Mouse (Mus musculus): ENCODE measurements at regions not wholly inside any gene's neighbourhood (a gene's known extent, or its start where the extent isn't known, plus 50 kb on each side); places are given as distances from the start of the nearest gene placed in this dataset.

DNA sequence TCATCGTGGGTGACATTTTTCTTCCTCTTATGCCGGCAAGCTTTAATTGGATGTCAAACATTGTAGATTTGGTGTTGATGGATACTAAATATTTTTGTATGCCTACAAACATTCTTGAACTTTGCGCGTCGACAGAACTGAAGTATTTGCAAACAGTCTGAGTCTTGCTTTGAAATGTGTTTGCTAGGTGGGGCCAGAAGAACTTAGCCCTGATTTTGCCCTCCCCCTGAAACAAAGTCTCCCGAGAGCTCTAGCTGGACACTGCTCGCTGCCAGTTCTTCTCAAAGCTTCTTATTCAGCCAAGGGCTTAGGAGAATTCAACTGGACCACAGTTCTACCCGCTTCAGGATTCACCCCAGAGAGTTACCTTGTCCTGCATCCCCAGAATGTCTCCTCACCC, 133.0 kb downstream of the Rpap3 start:
- DNase-seq, result no peak

DNA sequence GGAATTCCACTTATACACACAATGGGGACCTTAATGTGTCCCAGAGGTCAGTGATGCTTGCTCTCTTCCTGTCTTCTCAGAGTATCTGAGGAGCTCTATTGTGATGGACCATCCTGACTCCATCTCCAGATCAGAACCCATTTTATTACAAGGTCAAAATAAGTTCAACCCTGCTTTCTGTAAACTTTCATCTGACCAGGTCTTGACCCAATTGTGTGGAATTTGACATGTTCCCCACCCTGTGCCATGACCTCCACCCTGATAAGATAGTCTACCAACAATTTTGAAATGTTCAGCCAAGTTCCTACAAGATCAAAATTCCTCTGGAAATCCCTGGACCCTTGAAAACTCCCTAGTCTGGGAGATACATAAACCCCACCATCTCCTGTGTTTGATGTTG, 133.7 kb downstream of the Rpap3 start:
- DNase-seq, result no peak

DNA sequence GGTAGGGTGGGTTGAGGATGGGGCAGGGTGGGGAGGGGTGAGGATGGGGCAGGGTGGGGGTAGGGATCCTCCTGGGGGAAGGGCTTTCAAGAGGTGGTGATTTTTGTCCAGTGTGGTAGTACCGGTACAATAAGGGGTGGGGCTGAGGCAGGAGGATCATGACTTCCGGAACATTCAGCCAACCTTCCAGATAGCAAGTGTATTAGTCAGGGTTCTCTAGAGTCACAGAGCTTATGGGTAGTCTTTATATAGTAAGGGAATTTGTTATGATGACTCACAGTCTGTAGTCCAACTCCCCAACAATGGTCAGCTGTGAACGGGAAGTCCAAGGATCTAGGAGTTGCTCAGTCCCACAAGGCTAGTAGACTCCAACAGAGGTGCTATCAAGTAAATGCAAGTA, 145.5 kb downstream of the Rpap3 start:
- no peak for DNase-seq

DNA sequence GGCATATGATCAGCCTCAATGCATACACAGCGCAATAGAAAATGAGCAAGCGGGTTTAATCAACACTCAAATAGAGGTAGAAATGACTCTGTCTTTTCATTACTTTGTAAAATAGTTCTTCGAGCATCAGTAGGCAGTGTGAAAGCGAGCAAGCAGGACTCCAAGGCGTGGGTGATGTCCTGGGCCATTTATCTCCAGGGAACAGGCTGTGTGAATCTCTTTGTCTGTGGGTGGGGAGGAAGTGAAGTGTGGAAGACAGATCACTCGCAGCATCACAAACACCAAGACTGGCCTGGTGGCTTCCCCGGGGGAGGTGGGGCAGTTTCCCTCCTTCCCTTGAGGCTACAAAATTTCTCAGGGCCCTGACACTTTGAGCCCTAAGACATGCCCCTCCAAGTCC, 146.9 kb downstream of the Rpap3 start:
- DNase-seq, result no peak

DNA sequence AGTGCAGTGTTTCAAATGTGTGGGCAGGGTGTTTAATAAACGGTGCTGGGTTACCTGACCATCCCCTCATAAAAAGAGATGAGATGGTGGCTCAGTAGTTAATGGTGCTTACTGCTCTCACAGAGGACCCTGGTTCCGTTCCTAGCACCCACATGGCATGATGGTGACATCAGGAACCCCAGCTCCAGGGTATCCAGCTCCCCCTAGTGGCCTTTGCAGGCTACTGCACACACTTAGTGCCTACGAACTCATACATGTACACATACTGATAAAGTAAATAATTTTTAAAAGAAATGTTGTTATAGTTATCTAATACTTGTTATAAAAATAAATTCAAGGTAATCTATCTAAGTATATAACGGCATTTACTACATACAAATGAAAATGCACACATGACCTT, 157.3 kb downstream of the Rpap3 start:
- no peak for DNase-seq

DNA sequence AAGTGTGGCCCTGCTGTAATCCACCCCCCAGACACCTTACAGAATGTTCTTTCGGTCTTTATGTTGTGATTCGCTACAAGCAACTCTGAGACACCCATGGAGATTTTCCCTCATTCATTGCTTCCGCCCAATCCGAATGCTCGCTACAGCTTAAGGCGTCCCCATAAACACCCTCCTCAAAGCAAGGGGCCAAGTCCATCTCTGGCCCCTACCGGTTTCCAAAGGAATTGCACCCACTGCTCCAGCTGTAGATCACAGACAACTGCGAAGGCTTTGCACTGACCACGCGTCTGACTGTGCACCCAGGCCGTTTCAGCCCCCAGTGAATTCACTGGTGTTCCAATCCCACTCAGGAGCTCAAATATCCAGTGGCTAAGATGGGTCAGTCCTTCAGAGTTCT, 160.6 kb downstream of the Rpap3 start:
- DNase-seq, result no peak

DNA sequence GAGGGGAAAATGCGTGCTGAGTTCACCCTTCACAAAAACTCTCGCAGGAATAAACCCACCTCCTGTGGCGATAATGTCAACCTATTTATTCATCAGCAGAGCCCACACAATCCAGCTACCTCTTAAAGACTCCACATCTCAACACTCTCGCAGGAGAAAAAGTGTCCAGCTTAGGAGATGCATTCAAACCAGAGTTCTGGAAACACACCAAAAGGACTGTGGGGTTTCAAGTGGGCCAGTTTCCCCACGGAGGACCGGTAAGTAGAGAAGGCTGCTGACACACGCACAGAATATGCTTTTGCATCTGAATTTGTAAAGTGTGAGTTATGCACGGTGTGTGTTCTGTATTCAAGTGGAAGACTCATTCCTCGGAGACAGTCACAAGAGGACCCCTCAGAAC, 164.0 kb downstream of the Rpap3 start:
- DNase-seq, result no peak

DNA sequence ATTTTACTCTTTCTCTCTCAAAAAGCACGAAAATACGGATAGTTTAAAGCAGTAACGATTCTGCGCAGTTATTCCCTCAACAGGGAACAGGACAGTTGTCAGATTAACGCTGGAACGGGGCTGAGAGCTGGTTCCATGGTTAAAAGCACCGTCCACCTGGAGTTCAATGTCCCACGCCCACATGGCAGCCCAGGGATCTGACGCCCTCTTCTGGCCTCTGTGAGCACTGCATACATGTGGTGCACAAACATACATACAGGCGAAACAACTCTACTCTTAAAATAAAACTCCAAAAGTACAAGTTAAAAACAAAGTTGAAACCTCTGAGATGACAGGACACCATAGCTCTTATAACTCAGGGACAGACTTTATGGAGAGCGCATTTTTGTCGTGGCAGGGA, 169.5 kb downstream of the Rpap3 start:
- no peak for DNase-seq

DNA sequence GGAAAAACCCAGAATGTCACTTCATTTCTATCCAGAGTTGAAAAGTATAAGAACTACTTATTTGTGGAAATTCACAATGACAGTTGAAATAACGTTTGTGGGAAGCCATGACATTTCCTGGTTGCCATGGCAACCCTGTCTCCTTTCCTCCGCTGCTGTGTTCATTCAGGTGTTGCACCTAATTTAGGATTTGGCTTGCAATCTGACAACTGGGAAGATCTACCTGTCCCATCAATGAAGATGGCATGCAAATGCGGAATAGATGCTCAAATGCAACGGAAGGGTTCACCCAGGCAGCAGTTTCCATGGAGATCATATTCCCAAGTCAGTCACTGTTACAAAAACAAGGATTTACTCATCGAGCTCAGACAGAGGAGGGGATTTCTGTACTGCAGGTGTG, 170.7 kb downstream of the Rpap3 start:
- DNase-seq, result no peak

DNA sequence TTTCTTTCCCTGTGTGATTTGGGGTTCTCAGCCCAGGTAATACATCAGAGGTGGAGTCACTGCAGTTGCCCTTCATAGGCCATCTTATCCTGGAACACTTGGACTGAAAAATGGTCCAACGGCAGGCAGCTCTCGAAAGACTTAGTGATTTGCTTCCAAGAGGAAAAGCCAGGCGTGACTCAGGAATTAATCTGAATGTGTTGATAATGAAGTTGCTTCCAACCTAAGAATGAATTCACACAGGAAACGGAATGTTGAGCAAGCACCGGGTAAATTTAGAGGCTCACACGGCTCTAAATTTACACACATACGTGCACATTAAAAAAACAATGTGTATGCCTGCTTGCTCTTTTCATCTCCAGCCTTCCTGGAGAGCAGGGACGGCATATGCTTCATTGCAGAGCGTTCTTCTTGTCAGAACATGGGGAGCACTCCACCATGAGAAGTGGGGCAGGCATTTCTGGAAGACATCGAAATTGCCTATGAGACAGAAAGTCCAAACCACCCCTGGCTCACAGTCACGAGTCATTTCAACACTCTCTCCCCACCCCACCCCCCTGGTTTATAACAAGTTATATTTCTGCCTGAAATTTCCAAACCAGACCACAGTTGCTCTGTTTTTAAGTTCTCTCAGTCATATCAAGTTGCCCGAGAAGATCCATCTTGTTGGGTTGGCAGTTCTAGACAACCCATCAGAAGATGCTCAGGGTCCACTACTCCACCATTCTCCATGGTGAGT, 171.9 kb downstream of the Rpap3 start:
- no peak for DNase-seq

DNA sequence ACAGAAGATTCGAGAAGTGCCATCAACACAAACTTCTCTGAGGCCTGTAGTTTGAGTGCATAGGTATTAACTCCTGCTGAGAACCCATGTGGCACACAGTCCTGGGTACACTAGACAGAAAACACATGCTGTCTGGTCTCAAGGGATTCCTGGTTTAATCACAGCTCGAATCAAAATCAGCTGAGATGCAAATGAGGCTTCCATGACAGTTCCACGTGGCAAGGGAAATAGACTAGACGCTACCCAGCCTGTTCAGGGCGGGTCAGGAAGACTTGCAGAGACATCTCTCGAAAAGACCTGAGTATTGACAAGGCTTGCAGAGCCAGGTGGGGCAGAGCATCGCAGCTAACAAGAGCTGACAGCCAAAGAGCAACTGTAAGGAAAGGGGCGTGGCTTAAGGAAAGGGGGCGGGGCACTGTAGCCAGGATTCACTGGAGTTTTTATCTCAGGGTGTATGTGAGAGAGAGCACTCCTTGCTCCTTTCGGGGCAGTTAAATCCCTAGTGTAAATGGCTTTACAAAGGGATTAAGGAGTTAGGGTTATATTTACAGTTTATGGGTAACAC, 173.2 kb downstream of the Rpap3 start:
- no peak for DNase-seq

DNA sequence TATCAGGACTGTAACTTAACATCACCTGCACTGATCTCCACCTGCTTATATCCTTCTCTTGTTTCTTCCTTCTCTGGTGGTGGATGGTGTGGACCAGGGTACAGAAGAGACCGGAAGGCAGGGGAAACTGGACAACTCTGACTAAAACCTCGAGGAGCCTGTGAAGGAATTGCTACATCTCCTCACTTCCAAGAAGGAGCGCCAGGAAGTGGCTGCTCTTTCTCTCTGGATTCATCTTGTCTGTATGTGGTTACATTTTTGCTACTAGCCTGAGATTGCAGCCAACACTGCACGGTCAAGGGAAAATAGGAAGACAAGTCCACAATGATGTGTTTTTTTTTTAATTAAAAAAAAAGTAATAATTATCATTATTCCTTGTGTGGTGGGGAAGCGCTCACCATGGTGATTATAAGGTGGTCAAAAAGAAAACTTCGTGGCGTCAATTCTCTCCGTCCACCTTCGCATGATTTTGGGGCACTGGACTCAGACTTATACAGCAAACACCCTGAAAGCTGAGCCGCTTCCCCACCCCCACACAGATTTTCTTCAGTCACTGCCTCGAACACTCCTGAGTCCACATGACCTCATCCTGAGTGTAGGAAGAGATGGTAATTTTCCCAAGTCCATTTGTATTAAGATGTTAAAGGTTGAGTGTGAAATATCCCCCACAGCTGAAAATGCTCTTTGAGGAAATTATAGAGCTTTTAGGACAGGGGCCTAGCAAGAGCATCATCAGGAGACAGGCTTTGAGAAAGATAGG, 177.2 kb downstream of the Rpap3 start:
- no peak for DNase-seq

DNA sequence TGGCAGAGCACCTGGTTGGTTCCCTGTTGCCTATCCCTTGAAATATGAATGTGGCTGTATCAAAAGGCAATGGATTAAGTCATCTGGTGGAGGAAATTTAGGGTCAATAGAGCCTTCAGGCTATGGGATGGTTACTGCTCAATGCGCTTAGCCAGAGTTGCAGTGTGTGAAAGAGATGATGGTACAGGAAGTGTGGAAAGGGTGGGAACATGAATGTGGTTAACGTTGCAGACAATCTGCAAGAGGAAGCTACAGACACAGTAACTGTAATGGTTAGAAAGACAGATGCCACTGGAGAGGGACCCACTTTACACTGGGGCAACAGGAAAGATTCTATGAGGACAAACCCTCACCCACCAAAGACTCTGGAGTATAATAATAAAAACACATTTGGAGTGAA, 185.2 kb downstream of the Rpap3 start:
- no peak for DNase-seq

DNA sequence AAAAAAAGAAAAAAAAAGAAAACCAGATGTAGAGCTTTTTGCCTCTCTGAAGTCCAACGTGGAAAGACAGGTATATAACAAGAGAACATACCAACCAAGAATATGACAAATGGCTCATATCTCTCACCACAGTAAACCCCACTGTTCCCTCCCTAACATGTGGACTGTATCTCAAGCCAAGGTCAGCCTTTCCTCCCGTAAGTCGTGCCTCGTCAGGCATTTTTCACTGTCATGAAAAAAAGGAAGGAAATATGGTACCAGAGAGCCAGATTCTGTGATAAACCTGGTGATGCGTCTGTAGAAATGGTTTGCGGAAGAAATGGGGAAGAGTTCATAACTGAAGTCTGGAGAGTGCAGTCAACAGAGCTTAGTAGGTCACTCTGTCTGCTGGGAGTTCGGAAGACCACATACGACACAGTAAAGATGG, 185.7 kb downstream of the Rpap3 start:
- DNase-seq, result no peak

DNA sequence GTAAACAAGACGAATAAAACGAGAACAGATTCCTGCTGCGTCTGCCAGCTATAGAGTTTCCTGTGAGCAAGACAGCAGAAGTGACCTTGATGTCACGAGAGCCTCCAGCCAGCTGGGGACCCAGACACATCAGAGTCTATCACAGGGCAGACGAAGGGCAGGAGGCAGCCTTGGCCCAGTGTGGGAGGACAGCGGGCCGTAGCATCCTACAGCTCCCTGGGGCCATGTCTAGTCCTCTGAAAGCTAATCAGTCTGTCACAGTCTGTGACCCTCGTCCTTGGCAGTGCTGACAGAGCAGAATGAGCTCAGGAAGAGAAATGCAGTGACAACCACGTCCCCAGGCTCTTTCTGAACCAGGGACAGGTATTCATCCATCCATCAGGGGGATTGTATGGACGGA, 187.7 kb downstream of the Rpap3 start:
- no peak for DNase-seq

DNA sequence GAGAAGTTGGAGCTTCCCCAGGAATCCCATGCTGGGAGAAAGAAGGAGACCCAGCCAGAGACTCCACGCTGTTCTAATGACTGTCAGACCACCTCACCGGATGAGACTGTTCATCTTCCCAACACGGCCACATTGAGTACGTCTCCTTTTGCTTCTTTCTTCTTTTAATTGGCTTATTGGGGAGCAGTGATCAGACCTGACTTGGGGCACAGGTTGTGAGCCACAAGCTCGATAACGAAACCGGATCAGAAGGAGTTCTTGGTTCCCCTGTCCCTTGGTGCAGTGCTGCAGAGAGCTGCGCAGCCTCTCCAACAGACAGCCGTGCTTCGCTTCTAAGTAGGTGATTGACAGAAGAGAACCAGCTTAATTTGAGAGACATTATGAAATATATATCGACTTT, 188.4 kb downstream of the Rpap3 start:
- DNase-seq, result no peak

DNA sequence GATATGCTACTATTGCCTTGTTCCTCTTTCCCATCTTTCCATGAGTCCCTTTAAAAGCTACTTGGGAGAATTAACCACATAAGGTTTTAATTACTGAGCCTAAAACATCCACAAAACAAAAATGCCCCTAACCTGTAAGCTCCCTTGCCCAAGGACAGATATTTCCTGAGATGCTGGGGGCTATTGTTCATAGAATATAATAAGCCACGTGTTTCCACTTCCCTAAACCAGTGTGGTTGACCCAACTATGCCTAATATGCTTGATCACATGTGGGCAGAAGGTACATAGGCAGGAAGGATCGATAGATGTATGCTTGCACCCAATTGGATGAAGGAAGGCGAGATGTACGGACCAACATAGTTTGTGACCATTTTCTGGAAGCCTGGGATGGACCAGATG, 189.9 kb downstream of the Rpap3 start:
- DNase-seq, result no peak

DNA sequence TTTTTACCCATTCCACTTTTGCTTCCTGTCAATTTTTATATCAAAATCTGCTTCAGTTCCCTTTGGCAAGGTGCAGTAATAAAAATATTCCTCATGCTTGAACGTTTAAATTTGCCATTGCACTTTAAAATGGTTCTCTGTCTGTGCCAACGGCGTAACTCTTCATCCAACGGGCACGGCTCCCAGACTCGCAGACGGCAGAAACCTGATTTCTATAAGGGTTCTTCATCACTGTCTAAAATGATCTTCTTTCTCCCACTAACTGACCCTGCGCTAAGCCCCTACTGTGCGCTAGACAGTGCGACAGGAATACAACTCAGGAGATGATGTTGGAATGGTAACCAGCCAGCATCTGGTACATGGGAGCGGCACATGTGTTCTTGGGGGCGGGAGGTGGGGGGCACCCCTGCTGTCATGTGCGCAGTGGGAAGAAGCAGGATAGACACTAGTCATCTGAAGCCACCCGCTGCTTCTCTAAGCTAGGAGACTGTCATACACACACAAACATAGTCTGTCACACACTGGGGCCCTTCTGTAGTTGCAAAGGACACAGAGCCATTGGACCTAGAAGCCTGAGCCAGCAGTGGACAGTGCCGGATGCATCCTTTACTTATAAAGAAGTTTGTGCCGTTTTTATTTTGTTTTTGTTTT, 197.8 kb downstream of the Rpap3 start:
- DNase-seq, result no peak

DNA sequence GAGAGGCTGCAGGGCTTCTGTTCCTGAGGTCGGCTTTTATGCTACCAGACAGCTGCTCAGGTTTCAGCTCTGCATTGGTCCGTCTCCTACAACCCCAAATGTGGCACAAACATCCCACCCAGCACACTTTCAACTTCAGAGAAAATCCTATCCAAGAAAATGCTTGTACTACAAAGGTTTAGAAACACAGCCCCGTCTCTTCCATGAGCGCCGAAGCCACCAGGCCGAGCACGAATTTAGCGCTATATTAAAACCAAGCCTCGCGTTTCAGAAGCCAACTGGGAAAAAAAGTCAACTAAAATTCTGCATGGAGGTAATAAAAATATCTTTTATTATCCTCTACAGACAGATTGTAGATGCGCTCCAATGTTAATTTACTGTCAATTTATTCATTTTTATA, 198.4 kb downstream of the Rpap3 start:
- no peak for DNase-seq

DNA sequence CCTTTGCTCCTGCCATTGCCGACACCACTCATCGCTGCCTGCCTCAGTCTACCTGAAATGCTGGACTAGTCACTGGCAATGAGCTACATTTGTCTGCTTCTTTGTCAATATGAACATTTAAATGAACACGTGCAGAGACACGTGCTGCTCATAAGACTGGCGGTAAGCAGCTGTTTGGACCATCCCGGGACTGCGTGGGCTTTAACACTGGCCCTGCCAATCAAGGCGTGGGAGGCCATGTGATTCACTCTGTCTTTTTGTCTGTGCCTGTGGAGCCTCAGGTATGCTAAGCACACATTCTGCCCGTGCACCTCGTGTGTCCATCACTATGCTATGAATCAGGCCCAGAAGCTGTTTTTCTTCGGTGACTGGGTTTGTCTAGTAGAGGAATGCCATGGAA, 199.9 kb downstream of the Rpap3 start:
- DNase-seq, result no peak

DNA sequence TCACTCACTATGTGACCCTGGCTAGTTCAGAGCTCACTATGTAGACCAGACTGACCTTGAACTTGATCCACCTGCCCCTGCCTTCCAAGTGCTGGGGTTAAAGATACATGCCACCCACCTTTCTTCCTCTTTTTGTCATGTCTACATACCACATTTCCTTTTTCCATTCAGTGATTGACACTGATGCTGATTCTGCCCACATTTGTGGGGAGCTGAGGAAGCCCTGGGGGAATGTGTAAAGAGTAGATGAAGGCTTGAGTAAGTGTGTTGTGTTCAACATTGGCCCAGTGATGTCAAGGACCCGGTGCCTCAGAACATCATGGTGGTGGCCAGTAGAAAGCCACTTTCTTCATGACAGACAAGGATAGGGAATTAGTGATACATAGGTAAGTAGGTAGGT, 201.3 kb downstream of the Rpap3 start:
- no peak for DNase-seq

DNA sequence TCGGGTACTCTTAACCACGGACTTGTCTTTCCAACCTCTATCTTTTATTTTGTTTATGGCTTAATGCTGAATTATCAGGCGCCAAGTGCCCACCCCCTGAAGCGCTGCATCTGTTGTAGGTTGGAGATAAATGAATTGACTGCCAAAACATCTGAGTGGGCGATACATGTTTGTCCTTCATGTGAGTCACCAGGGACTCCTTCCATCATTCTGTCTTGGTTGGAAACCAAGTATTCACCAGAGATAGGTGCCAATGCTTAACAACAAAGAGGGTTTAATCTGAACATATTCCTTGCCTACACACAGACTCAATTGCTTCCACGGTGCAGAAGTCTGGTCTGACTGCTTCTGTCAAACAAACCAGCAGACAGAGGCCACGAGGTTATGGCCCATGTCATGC, 203.6 kb downstream of the Rpap3 start:
- no peak for DNase-seq

DNA sequence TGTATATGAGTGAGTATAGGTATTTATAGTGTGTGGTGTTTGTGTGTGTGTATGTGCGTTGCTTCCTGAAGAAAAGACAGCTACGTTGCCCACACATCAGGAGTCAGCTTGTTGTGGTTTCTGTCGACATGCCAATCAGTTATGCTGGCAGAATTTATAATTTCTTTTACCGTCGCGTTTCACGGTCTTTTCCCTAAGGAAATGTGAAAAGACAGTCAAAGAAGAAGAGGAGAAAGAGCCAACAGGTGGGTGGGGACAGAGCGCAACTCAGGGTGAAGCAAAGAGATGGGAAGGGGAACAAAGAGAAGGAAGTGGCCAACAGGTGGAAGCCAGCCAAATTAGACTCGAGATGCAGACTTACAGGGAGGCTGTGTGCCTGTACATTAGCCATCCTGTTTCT, 204.2 kb downstream of the Rpap3 start:
- DNase-seq, result no peak

DNA sequence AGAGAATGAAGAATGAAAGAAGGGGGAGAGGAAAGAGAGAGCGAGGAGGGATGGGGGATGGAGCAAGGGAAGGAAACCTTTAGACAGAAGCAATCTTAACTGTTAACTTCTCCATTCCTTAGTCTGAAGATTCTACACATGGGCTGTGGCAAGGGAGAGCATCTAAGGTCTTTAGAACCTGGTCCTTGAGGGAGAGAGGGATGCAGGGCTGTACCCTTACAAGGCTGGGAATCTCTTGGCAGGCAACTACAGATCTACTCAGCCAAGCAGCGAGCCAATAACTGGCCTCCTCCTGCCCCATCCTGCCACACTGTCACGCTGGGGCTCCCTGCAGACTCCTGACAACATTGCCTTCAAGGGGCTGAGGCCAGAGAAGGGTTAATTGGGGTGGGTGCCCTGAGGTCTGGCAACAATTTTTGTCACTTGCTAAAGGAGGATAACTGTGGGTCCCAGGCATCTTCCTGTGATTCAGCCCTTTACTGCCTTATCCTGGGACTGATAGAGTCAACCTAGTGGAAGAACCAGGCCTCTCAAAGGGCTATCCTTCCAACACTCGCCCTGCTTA, 205.7 kb downstream of the Rpap3 start:
- no peak for DNase-seq
